Mouse (Mus musculus): Measurements from ENCODE around the gene D7Ertd443e. TPM values are rescaled to one million over a fixed set of nuclear protein-coding genes. Genes with fewer than 3 reads are reported as not detected.

Gene D7Ertd443e
- total and polyA plus RNA-seq, 2 experiments from 2014 or later = 0.30 to 0.57 TPM

GRCm38 (mm10) chr7:134246624-134247023, 138.8 kb downstream of the D7Ertd443e start:
- Histone ChIP-seq H3K4me1 (ENCODE audit: control insufficient read depth, insufficient read depth) (no peaks in the 10 kb centered on the region), H3K4me2 (ENCODE audit: low read depth, low read length) (no peak overlapping the region), H3K27ac (ENCODE audit: low read depth) (no peak overlapping the region), H3K36me3 (replicated peaks; ENCODE audit: control insufficient read depth, insufficient read depth, low read length) (no peaks in the 10 kb centered on the region), H3K9me3 (replicated peaks; ENCODE audit: control insufficient read depth, low read length) (no peaks in the 10 kb centered on the region), H3K9ac (replicated peaks; ENCODE audit: low read depth, low read length) (no peak overlapping the region), H3K4me3 (ENCODE audit: low read depth, low read length) (no peak overlapping the region), H3K27me3 (ENCODE audit: control insufficient read depth, insufficient read depth, low read length) (no peaks in the 10 kb centered on the region)
- TF ChIP-seq CTCF (IDR thresholded peaks at IDR 0.05; ENCODE audit: low read depth) (no peak), EP300 (IDR thresholded peaks at IDR 0.05; ENCODE audit: low read depth) (no peak)
- no peak for DNase-seq (ENCODE audit: low spot score)
- ATAC-seq (ENCODE audit: insufficient read depth, low read depth) = no peak
- 48% methylated on average over 5 of the region's 5 CpGs for WGBS

DNA sequence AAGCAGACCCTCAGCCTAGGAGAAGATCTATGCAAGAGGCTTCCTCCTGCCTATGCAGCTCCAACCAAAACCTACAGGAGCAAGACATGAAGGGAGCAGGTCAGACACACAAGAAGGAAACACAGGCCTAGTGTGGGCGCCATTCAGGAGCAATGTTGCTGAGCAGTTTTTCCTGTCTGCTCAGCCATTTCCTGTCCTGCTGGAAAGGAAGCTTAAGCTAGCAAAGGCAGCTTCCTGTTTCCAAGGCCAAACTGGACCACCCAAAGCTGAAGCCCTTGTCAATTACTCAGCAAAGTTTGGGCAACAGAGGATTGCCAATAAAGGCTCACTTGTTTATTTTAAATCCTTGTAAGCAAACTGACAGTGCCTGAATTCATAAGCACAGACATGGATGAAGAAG, 142.7 kb downstream of the D7Ertd443e start:
- Histone ChIP-seq H3K36me3 (replicated peaks; ENCODE audit: control insufficient read depth, insufficient read depth, low read length) (no peaks in the 10 kb centered on the region), H3K4me3 (ENCODE audit: low read depth, low read length) (no peak overlapping the region), H3K4me1 (ENCODE audit: control insufficient read depth, insufficient read depth) (no peaks in the 10 kb centered on the region), H3K9ac (replicated peaks; ENCODE audit: low read depth, low read length) (no peak overlapping the region), H3K27me3 (ENCODE audit: control insufficient read depth, insufficient read depth, low read length) (no peaks in the 10 kb centered on the region), H3K9me3 (replicated peaks; ENCODE audit: control insufficient read depth, low read length) (no peaks in the 10 kb centered on the region), H3K27ac (ENCODE audit: low read depth) (no peak overlapping the region), H3K4me2 (ENCODE audit: low read depth, low read length) (no peak overlapping the region)
- no peak for DNase-seq (ENCODE audit: low spot score)
- 73% methylated on average over 1 of the region's 1 CpGs for WGBS
- ATAC-seq (ENCODE audit: insufficient read depth, low read depth) = no peak
- TF ChIP-seq EP300 (IDR thresholded peaks at IDR 0.05; ENCODE audit: low read depth) = no peak
- TF ChIP-seq CTCF (IDR thresholded peaks at IDR 0.05; ENCODE audit: low read depth) = no peak

DNA sequence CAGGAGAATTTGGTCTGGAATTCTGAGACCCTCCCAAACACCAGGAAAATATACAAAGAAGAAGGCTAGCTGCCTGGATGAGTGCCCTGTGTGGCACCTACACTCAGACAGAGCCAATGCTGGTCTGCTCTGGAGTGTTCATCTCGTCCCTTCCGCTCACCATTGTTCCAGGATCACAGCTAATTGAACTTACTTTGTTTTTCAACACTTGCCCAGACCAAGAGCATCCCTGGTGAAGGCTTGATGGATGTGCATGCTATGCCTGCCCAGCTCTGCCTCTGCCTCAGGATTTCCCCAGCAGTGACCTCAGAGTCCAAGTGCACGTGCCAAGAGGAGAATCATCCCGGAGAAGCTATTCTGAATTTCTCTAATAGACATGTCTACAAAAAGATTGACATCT, 144.2 kb downstream of the D7Ertd443e start:
- Histone ChIP-seq H3K4me1 (ENCODE audit: control insufficient read depth, insufficient read depth) (no peaks in the 10 kb centered on the region), H3K27ac (ENCODE audit: low read depth) (no peak overlapping the region), H3K9ac (replicated peaks; ENCODE audit: low read depth, low read length) (no peak overlapping the region), H3K27me3 (ENCODE audit: control insufficient read depth, insufficient read depth, low read length) (no peaks in the 10 kb centered on the region), H3K4me2 (ENCODE audit: low read depth, low read length) (no peak overlapping the region), H3K4me3 (ENCODE audit: low read depth, low read length) (no peak overlapping the region), H3K9me3 (replicated peaks; ENCODE audit: control insufficient read depth, low read length) (no peaks in the 10 kb centered on the region), H3K36me3 (replicated peaks; ENCODE audit: control insufficient read depth, insufficient read depth, low read length) (no peaks in the 10 kb centered on the region)
- DNase-seq (ENCODE audit: low spot score) (no peak), ATAC-seq (ENCODE audit: insufficient read depth, low read depth) (no peak)
- 76% methylated on average over 4 of the region's 4 CpGs for WGBS
- TF ChIP-seq EP300 (IDR thresholded peaks at IDR 0.05; ENCODE audit: low read depth) (no peak), CTCF (IDR thresholded peaks at IDR 0.05; ENCODE audit: low read depth) (no peak)

DNA sequence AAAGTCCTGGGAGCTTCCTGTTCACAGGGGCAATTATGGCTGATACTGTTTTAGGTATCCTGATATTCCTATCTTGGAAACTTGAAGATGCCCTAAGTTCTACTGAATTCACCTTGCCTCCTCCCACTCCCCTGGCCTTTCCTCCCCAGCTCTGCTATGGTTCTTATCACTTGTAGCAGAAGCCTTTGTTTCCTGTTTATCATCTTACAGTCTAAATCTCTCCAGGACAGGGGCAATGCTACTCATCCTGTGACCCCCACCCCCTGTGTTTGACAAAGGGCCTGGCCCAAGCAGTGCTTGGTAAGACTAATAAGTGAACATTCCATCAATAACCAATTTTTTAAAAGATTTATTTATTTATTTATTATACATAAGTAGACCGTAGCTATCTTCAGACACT, 144.9 kb downstream of the D7Ertd443e start:
- Histone ChIP-seq H3K27ac (ENCODE audit: low read depth) (no peak overlapping the region), H3K27me3 (ENCODE audit: control insufficient read depth, insufficient read depth, low read length) (no peaks in the 10 kb centered on the region), H3K9me3 (replicated peaks; ENCODE audit: control insufficient read depth, low read length) (no peaks in the 10 kb centered on the region), H3K4me2 (ENCODE audit: low read depth, low read length) (no peak overlapping the region), H3K4me1 (ENCODE audit: control insufficient read depth, insufficient read depth) (no peaks in the 10 kb centered on the region), H3K4me3 (ENCODE audit: low read depth, low read length) (no peak overlapping the region), H3K9ac (replicated peaks; ENCODE audit: low read depth, low read length) (no peak overlapping the region), H3K36me3 (replicated peaks; ENCODE audit: control insufficient read depth, insufficient read depth, low read length) (no peaks in the 10 kb centered on the region)
- ATAC-seq (ENCODE audit: insufficient read depth, low read depth) (no peak), DNase-seq (ENCODE audit: low spot score) (no peak)
- TF ChIP-seq EP300 (IDR thresholded peaks at IDR 0.05; ENCODE audit: low read depth) (no peak), CTCF (IDR thresholded peaks at IDR 0.05; ENCODE audit: low read depth) (no peak)
- 68% methylated on average over 1 of the region's 1 CpGs for WGBS

DNA sequence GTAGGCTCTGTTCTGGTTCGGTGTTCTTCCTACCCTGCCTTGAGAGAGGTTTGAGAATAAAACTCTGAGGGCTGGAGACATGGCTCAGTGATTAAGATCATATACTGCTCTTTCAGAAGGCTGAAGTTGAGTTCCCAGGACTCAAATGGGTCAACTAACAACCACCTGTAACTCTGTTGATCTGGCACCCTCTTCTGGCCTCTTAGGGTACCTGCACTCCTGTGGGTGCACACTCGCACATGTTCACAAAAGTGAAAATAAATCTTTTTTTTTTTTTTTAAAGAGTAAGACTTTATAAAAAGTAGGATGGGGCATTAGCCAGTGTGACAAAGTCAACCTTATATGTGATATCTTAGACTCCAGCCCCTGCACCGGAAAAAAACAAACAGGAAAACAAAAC, 146.6 kb downstream of the D7Ertd443e start:
- 92% methylated on average over 3 of the region's 3 CpGs for WGBS
- no peak for ATAC-seq (ENCODE audit: insufficient read depth, low read depth)
- no peaks in the 10 kb centered on the region for H3K9me3 ChIP-seq (replicated peaks; ENCODE audit: control insufficient read depth, low read length)

GRCm38 (mm10) chr7:134237356-134237755, 148.1 kb downstream of the D7Ertd443e start:
- whole genome bisulfite sequencing = 71% methylated on average over 2 of the region's 2 CpGs
- Histone ChIP-seq H3K4me1 (ENCODE audit: control insufficient read depth, insufficient read depth) (no peaks in the 10 kb centered on the region), H3K4me3 (ENCODE audit: low read depth, low read length) (no peak overlapping the region), H3K27me3 (ENCODE audit: control insufficient read depth, insufficient read depth, low read length) (no peaks in the 10 kb centered on the region), H3K36me3 (replicated peaks; ENCODE audit: control insufficient read depth, insufficient read depth, low read length) (no peaks in the 10 kb centered on the region), H3K9me3 (replicated peaks; ENCODE audit: control insufficient read depth, low read length) (no peaks in the 10 kb centered on the region), H3K27ac (ENCODE audit: low read depth) (no peak overlapping the region), H3K9ac (replicated peaks; ENCODE audit: low read depth, low read length) (no peak overlapping the region), H3K4me2 (ENCODE audit: low read depth, low read length) (no peak overlapping the region)
- no peak for TF ChIP-seq EP300 (IDR thresholded peaks at IDR 0.05; ENCODE audit: low read depth)
- no peak for TF ChIP-seq CTCF (IDR thresholded peaks at IDR 0.05; ENCODE audit: low read depth)
- DNase-seq (ENCODE audit: low spot score) = no peak
- ATAC-seq (ENCODE audit: insufficient read depth, low read depth) = no peak

More for the DNA sequence above, 146.6 kb downstream of the D7Ertd443e start:
- Histone ChIP-seq H3K4me2 (ENCODE audit: low read depth, low read length) (no peak overlapping the region), H3K4me3 (ENCODE audit: low read depth, low read length) (no peak overlapping the region), H3K9ac (replicated peaks; ENCODE audit: low read depth, low read length) (no peak overlapping the region), H3K27me3 (ENCODE audit: control insufficient read depth, insufficient read depth, low read length) (no peaks in the 10 kb centered on the region), H3K36me3 (replicated peaks; ENCODE audit: control insufficient read depth, insufficient read depth, low read length) (no peaks in the 10 kb centered on the region), H3K27ac (ENCODE audit: low read depth) (no peak overlapping the region), H3K4me1 (ENCODE audit: control insufficient read depth, insufficient read depth) (no peaks in the 10 kb centered on the region)
- DNase-seq (ENCODE audit: low spot score) = no peak
- no peak for TF ChIP-seq EP300 (IDR thresholded peaks at IDR 0.05; ENCODE audit: low read depth)
- TF ChIP-seq CTCF (IDR thresholded peaks at IDR 0.05; ENCODE audit: low read depth) = no peak

All from heart, postnatal 0 days (tissue).